Mouse (Mus musculus) myocyte (in vitro differentiated cells): ENCODE data around the gene Fam189a1.

Source experiments
- E2F4 ChIP-seq: IDR thresholded peaks from one replicate; pipeline ENCODE4 v1.6.1; 2011; ENCODE audit warnings: mild to moderate bottlenecking, control low read depth, moderate library complexity; ENCODE audit not compliant: insufficient read depth
- MAX ChIP-seq: IDR thresholded peaks from one replicate; pipeline ENCODE4 v1.6.1; 2011; ENCODE audit warnings: low read depth, mild to moderate bottlenecking, control low read depth
- MYOD1 ChIP-seq, 3 experiments: IDR thresholded peaks; one replicate each; pipeline ENCODE4 v1.6.1; 2011; ENCODE audit warnings: control low read depth in 2 of 3, low read depth in 2 of 3, mild to moderate bottlenecking in 2 of 3, moderate library complexity in 1 of 3; ENCODE audit not compliant: insufficient read length in 2 of 3, control insufficient read depth in 1 of 3
- MYOG ChIP-seq, 3 experiments: IDR thresholded peaks; one replicate each; pipeline ENCODE4 v1.6.1; 2011; ENCODE audit warnings: control low read depth in 2 of 3, low read depth in 2 of 3, mild to moderate bottlenecking in 2 of 3; ENCODE audit not compliant: insufficient read length in 2 of 3, control insufficient read depth in 1 of 3, insufficient read depth in 1 of 3
- POLR2A ChIP-seq: IDR thresholded peaks from one replicate; pipeline ENCODE4 v1.6.1; 2011; ENCODE audit warnings: low read depth, mild to moderate bottlenecking, control low read depth, moderate library complexity; ENCODE audit not compliant: insufficient read length
- TCF12 ChIP-seq: IDR thresholded peaks from one replicate; pipeline ENCODE4 v1.6.1; 2011; ENCODE audit warnings: mild to moderate bottlenecking, control low read depth; ENCODE audit not compliant: poor library complexity, insufficient read depth, severe bottlenecking
- TCF3 ChIP-seq: IDR thresholded peaks from one replicate; pipeline ENCODE4 v1.6.1; 2011; ENCODE audit warnings: low read depth, control low read depth; ENCODE audit not compliant: insufficient read length
- USF1 ChIP-seq: IDR thresholded peaks from one replicate; pipeline ENCODE4 v1.6.1; 2011; ENCODE audit warnings: low read depth, mild to moderate bottlenecking, control low read depth, moderate library complexity

DNA sequence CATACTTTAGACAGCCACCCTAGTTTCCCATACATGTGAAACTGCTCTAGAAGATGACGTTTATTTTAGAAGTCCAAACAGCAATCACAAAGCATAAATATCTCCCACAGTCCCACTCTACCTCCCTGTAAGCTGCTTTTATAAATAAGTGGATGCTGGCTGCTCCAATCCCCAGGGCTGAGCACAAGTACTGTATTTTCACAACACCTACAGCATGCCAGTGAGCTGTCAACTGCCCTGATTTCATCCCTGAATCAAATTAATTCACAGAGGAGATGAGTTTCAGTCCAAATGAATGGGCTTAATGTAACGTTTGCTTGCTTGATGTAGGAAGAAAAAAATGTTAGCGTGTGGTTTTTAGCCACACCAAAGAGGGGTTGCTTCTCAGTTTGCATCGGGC lies 225.4 kb downstream of the Fam189a1 start:
- no peak for TF ChIP-seq E2F4
- TF ChIP-seq POLR2A = no peak
- TF ChIP-seq MYOG (IDR thresholded peaks at IDR 0.05; ENCODE audit: control insufficient read depth in 1 of 3, insufficient read depth in 1 of 3, insufficient read length in 2 of 3, low read depth in 2 of 3) = no peak
- TF ChIP-seq MYOD1 (IDR thresholded peaks at IDR 0.05; ENCODE audit: control insufficient read depth in 1 of 3, insufficient read length in 2 of 3, low read depth in 2 of 3) = no peak
- no peak for TF ChIP-seq MAX
- TF ChIP-seq TCF12 = no peak
- no peak for TF ChIP-seq TCF3
- no peak for TF ChIP-seq USF1
